Mouse (Mus musculus): ENCODE data around the gene Stx3. TPM values are rescaled to one million over a fixed set of nuclear protein-coding genes. Genes with fewer than 3 reads are reported as not detected.
A peak's percentile ranks its signal among the peaks of the same experiment; 100 is the strongest.

Gene Stx3
- total RNA-seq, 2 experiments from 2014 or later, result 28.5 to 30.4 TPM

DNA sequence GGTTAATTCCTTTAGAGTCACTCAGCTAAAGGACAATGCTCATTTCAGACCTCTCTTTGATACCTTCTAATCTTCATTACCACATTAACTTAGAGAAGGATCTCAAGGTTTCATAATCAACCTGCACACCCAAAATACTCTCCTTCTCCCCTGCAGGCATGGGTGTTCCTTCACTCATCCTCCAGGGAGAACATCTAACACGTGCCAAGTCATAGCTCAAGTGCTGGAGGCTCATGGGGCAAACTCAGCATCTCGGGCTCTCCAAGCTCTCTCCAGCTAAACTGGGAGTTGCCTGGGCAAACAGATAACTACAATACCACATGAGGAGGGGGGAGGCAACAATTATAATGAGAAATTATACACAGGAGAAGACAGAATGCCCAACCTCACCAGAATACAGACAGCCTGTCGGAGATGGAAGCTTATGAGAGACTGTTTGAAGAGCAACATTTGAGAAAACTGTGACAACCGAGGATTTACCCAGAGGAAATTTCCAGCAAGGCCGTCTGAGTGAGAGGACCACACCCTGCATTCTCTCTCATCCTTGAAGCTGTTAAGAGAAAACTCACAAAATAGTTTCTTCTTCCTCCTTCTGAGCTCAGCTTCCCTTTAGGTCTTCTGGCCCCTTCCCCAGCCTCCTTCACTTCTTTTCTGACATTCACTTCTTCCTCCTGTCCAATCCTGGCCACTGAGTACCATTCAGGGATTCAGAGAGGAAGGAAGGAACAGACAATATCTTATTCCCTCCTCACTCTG, 9.0 kb downstream of the Stx3 start:
- ATAC-seq (ENCODE audit: poor library complexity, severe bottlenecking), result 0 out of 2 replicates have a peak, but pooled peaks have one; percentile 17

DNA sequence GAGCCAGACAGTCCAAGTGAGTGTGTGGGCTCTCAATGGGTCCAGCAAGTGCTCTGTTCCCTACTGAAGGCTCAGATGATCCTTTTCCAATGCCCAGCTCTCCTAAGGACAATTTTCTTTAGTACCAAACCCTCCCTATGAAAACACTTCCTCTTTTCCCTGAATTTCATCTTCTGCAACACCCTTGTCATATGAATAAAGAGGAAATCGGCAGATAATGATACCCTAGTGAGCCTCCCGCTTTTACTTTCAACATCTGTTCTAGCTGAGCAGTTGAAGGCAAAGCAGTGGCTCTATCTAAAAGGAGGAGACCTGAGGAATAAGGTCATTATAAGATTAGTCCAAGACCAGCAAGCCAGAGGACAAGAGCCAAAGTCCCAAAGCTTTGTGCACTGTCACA, 10.8 kb downstream of the Stx3 start:
- ATAC-seq (ENCODE audit: poor library complexity, severe bottlenecking), result 0 out of 2 replicates have a peak, but pooled peaks have one; percentile 19

DNA sequence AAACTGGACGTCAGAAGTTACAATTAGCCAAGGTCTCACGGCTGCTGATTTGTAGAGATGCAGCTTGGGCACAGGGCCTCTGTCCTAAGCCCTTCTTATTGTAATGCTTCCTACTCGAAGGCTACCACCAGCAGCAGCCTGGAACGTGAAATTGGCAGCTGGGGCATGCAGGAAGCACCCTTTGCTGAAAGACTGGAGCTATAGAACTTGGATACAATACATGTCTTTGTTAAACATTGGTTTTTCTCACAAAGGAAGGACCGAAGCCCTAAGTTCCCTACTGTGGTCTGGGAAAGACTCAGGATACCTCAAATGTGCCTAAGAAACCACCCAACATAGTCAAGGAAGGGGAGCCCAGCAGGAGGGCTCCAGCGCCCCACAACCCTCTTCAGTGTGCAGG, 11.4 kb downstream of the Stx3 start:
- ATAC-seq (ENCODE audit: poor library complexity, severe bottlenecking), result no peak

- ATAC-seq (ENCODE audit: poor library complexity, severe bottlenecking), result peak; percentile 81
These were observed 12.0 kb downstream of the Stx3 start for GRCm38 (mm10) chr19:11807251-11807650.

GRCm38 (mm10) chr19:11804423-11804822, 14.8 kb downstream of the Stx3 start:
- peak; percentile 56 for ATAC-seq (ENCODE audit: poor library complexity, severe bottlenecking)

GRCm38 (mm10) chr19:11800531-11801315, 18.5 kb downstream of the Stx3 start:
- ATAC-seq (ENCODE audit: poor library complexity, severe bottlenecking), result peak; percentile 78

- ATAC-seq (ENCODE audit: poor library complexity, severe bottlenecking), result no peak
These were observed 24.8 kb downstream of the Stx3 start for GRCm38 (mm10) chr19:11794447-11794846.

DNA sequence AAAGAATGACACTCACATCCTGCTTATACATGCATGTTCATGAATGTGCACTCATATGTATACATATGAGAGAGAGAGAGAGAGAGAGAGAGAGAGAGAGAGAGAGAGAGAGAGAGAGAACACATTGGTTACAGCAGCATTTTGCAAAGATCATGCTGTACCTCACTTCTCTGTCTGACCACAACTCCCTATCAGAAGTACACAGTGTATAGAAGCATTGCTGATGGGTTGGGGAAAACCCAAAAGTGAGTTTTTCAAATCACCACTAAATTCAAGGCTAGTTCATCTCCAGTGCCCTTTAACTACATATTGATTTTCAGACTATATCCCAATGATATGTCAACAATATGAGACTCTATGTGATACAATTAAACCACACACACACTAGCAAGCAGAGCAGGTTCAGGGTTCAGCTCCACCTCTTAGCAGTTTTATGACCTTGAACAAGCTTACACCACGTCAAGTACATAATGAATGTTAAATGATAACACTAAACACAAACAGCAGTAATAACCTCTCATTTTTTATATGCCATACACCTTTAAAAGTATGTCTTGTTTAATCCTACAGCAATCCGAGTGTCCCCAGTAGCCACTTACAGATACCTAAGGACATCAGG, 25.4 kb downstream of the Stx3 start:
- ATAC-seq (ENCODE audit: poor library complexity, severe bottlenecking), result no peak

DNA sequence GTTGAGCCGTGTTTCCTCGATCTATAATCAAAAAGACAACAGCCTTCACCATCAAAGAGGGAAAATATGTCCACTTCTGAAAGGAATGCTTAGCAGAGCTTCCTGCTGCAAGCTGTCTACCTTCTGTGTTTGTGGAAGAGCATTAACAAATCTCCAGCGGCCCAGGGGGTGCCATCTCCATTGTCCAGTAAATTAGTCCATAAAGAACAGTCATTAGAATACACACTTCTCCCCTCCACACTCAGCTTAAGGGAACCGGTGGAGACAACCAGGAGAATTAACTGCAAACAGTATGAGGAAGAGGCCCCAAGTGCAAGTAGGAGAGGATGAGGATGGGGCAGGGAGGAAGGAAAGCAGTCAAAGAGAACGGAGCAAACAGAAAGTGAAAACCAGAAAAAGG, 27.4 kb downstream of the Stx3 start:
- no peak for ATAC-seq (ENCODE audit: poor library complexity, severe bottlenecking)

GRCm38 (mm10) chr19:11788876-11789275, 30.3 kb downstream of the Stx3 start:
- ATAC-seq (ENCODE audit: poor library complexity, severe bottlenecking), result no peak

GRCm38 (mm10) chr19:11787826-11788225, 31.4 kb downstream of the Stx3 start:
- peak; percentile 63 for ATAC-seq (ENCODE audit: poor library complexity, severe bottlenecking)

DNA sequence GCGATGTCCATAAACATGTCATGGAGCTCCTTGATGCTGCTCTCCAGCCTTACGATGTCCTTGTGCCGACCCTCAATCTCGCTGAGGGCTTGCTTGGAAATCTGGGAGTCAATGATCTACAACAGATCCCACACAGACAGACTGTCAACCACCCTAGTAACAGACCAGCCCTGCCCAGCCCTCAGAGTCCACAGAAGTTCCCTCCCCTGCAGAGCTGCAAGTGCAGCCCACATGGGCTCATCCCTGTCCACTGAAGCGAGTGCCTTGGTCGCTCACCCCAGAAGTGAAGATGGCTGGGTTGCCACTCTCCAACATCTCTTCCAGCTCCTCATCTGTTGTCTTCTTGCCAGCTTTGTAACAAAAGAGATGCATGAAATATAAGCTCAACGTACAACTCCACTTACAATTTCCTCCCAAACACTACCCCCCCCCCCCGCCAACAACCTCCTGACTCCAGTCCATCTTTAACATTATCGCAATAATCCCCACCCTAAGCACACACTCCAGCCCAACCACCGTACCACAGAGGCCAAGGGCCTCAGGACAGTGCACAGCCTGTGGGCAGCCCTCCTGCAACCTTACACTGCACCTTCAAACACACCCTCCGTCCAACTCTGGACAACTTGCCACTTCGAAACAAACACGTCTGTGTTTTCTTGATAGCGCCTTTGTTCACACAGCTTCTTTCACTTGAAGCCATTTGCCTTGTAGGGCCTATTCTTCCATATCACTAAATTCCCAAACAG, 33.6 kb downstream of the Stx3 start:
- ATAC-seq (ENCODE audit: poor library complexity, severe bottlenecking), result no peak

GRCm38 (mm10) chr19:11777191-11777865, 41.9 kb downstream of the Stx3 start:
- no peak for ATAC-seq (ENCODE audit: poor library complexity, severe bottlenecking)

DNA sequence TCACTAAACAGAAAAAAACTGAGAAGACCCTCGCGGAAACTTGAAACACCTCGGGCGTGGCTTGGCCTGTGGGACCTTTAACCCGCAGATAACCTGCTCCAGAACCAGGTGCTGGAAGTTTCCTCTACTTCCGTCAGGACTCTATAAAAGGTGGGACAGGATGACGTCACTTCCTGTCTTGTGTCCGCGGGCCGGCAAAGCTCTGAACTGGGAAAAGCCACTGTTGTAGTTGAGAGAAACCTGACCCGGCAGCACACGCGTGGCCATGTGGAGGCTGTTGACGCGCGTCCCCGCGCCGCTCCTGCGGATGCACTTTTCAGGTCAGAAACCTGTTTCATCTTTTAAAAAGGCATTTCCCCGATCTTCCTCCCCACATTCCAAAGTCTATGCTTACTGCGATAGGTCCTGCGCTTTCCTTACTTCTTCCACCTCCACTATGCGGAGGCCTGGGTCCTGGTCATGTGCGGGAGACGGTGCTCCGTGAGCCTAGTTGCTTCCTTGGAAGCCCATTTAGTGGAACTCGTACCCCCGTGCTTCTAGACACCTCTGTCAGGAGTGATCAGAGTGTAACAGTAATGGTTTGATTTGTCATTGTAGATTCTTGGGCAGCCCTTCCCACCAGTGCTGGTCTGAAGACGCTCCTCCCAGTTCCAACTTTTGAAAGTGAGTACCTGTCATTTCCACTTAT, 48.9 kb downstream of the Stx3 start, which contains the start of gene Mrpl16:
TSS of gene Mrpl16 (plus strand) at position 187 of the 688 bp plus-strand sequence.
- ATAC-seq (ENCODE audit: poor library complexity, severe bottlenecking), result peak; percentile 84

GRCm38 (mm10) chr19:11769257-11769920, 49.8 kb downstream of the Stx3 start:
- ATAC-seq (ENCODE audit: poor library complexity, severe bottlenecking), result no peak

- peak; percentile 54 for ATAC-seq (ENCODE audit: poor library complexity, severe bottlenecking)
These were observed 51.0 kb downstream of the Stx3 start for GRCm38 (mm10) chr19:11768163-11768562.

- peak; percentile 56 for ATAC-seq (ENCODE audit: poor library complexity, severe bottlenecking)
These were observed 52.8 kb downstream of the Stx3 start for GRCm38 (mm10) chr19:11766413-11766812.

- ATAC-seq (ENCODE audit: poor library complexity, severe bottlenecking), result no peak
These were observed 54.1 kb downstream of the Stx3 start for GRCm38 (mm10) chr19:11765059-11765458.

- ATAC-seq (ENCODE audit: poor library complexity, severe bottlenecking), result no peak
These were observed 71.9 kb downstream of the Stx3 start, which contains the start of gene Gif for GRCm38 (mm10) chr19:11747298-11747697. TSS of gene Gif (plus strand) at chr19:11747554.

Data from megakaryocyte, adult 5-6 weeks (primary cell).